Mouse (Mus musculus) neural tube, embryonic 14.5 days (tissue): ENCODE measurements around the gene Lrrc51. TPM values are rescaled to one million over a fixed set of nuclear protein-coding genes. Genes with fewer than 3 reads are reported as not detected.
A peak's percentile ranks its signal among the peaks of the same experiment; 100 is the strongest.

ENCODE experiments used
- ATAC-seq: fragments of 200-750 bp; cut with Nextera tagmentation; 2 replicates; pipeline ENCODE4 v1.8.0; 2017; ENCODE audit warnings: low read depth, mild to moderate bottlenecking, moderate TSS enrichment, moderate library complexity
- H3K27ac ChIP-seq: fragments of 300-500 bp; sonication (generic); 2 replicates; pipeline ENCODE4 v1.5.1; 2014; ENCODE audit warnings: low read depth, mild to moderate bottlenecking, control low read depth, low read length, moderate library complexity, mixed read lengths
- H3K27me3 ChIP-seq: fragments of 300-500 bp; sonication (generic); 2 replicates; pipeline ENCODE4 v1.6.1; 2014; ENCODE audit warnings: low read length; ENCODE audit not compliant: control insufficient read depth, insufficient read depth
- H3K36me3 ChIP-seq: fragments of 300-500 bp; sonication (generic); 2 replicates; pipeline ENCODE4 v1.6.1; 2014; ENCODE audit warnings: low read length, mixed read lengths; ENCODE audit not compliant: control insufficient read depth, insufficient read depth
- H3K4me1 ChIP-seq: fragments of 300-500 bp; sonication (generic); 2 replicates; pipeline ENCODE4 v1.6.1; 2014; ENCODE audit warnings: low read length; ENCODE audit not compliant: control insufficient read depth, insufficient read depth
- H3K4me2 ChIP-seq: fragments of 300-500 bp; sonication (generic); 2 replicates; pipeline ENCODE4 v1.6.1; 2014; ENCODE audit warnings: mild to moderate bottlenecking, low read depth, low read length, control low read depth
- H3K4me3 ChIP-seq: fragments of 300-500 bp; sonication (generic); 2 replicates; pipeline ENCODE4 v1.5.1; 2014; ENCODE audit warnings: low read depth, low read length, control low read depth, mixed read lengths
- H3K9ac ChIP-seq: fragments of 300-500 bp; sonication (generic); replicated peaks from 2 replicates; pipeline ENCODE4 v1.6.1; 2014; ENCODE audit warnings: low read depth, mild to moderate bottlenecking, control low read depth, low read length, mixed read lengths
- H3K9me3 ChIP-seq: fragments of 300-500 bp; sonication (generic); 2 replicates; pipeline ENCODE4 v1.6.1; 2016; ENCODE audit warnings: low read length; ENCODE audit not compliant: control insufficient read depth
- WGBS: fragments of 180-500 bp; shearing (Covaris S2); extraction: QIAGEN DNeasy Blood & Tissue Kit; methylation state at CpG from one replicate; pipeline ENCODE4 v1.1.7; 2014; 5-methylcytosine and 5-hydroxymethylcytosine counted together
- polyA plus RNA-seq: library from polyadenylated mRNA; unstranded; fragments of >200 nt; fragmentation: Nextera tagmentation; extraction: Ambion mirVana; gene quantifications from 2 replicates; pipeline ENCODE4 v1.2.1, GENCODE M21; 2014

The Lrrc51 gene
- polyA plus RNA-seq, 1 experiment from 2014 or later: 8.3 TPM

GRCm38 (mm10) chr7:101905561-101906286 is 28.0 kb downstream of the Lrrc51 start, which contains the start of gene Lamtor1:
Gene Lamtor1 (plus strand): TSS chr7:101905904.
- H3K27me3 ChIP-seq: no peaks in the 10 kb centered on the region
- H3K9me3 ChIP-seq: no peaks in the 10 kb centered on the region
- peaks cover 10% of the 10 kb centered on the region; the same call in 1 of the 2 replicates for H3K36me3 ChIP-seq
- peak within 1 kb of the TSS; percentile 95 for H3K27ac ChIP-seq
- peak; percentile 97 for ATAC-seq
- peak within 1 kb of the TSS; percentile 85 for H3K4me2 ChIP-seq
- peaks cover 10% of the 10 kb centered on the region; the same call in 1 of the 2 replicates for H3K4me1 ChIP-seq
- H3K9ac ChIP-seq: peak within 1 kb of the TSS; percentile 87
- H3K4me3 ChIP-seq: peak within 1 kb of the TSS; percentile 81
- WGBS: under 1% methylated on average over 61 of the region's 61 CpGs

DNA sequence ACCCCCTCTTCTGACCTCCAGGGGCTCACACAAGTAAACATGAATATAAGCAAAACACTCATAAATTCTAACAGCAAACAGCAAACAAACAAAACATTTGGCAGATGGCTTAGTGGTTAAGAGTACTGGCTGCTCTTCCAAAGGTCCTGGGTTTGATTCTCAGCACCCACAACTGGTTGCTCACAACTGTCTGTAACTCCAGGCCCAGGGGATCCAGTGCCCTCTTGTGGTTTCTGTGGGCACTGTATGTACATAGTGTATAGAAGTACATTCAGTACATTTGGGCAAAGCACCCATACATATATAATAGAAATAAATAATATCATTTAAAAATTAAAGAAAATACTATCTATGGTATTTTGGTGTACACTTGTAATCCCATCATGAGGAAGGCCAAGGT is 30.8 kb downstream of the Lrrc51 start:
- Histone ChIP-seq H3K4me2 (no peak overlapping the region), H3K27ac (no peak overlapping the region), H3K4me1 (peaks cover 10% of the 10 kb centered on the region; the same call in 1 of the 2 replicates), H3K9me3 (no peaks in the 10 kb centered on the region), H3K9ac (no peak overlapping the region), H3K36me3 (no peaks in the 10 kb centered on the region), H3K4me3 (no peak overlapping the region), H3K27me3 (no peaks in the 10 kb centered on the region)
- ATAC-seq: no peak

DNA sequence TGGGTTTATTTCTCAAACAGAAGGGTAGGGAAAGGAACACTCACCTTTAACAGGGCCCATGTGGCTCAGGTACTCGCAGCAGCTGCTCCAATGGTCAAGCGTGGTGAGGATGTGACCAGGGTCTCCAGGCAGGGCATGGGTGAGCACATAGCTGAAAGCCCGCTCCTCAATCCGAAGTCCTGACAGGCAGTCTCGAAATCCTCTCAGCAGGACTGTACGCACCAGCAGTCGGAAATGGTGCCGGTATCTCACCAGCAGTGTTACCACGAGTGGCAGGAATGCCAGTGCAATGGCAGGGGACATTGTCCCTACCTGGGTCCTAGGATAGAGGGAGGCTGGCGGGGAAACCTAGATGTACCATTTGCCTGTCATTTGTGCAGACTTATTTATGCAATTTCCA is 31.7 kb downstream of the Lrrc51 start:
- no peak overlapping the region for H3K4me3 ChIP-seq
- H3K27ac ChIP-seq: no peak overlapping the region
- WGBS: 94% methylated on average over 10 of the region's 10 CpGs
- no peaks in the 10 kb centered on the region for H3K27me3 ChIP-seq
- no peak overlapping the region for H3K4me2 ChIP-seq
- no peaks in the 10 kb centered on the region for H3K36me3 ChIP-seq
- no peak for ATAC-seq
- H3K9me3 ChIP-seq: no peaks in the 10 kb centered on the region
- H3K9ac ChIP-seq: no peak overlapping the region
- peaks cover 11% of the 10 kb centered on the region; the same call in 1 of the 2 replicates for H3K4me1 ChIP-seq

DNA sequence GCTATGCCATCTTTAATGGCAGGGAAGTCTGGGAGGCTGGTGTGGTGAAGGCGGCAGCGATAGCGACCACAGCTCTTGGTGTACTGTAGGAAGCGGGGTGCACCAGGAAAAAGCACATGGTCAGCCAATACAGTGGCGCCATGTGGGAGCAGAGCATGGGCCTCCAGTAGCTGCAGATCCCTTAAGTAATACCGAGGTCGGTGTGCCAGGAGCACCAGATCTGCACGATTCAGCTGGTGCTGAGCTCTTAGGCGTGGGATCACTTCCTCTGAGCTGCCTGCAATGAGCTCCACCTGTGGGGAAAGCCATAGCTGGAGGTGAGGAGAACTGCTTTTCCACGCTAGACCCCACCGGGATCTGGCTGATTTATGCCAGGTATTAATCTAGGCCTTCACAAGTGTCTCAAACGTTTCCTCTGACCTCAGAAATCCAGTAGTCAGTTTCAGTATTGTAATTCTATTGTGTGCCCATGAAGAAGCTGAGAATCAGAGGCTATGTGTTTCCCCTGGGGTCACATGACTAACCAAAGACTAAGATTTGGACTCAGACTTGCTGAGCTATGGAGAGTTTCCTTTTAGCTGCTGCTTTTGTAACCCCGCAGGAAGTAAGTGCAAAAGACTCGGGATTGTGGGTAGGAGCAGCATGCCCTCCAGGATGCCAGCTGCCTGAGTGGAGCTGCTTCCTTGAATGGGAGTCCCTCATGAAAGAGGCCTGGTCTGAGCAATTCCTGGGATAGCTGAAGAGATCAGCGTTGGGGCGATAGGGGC is 33.2 kb downstream of the Lrrc51 start:
- no peaks in the 10 kb centered on the region for H3K9me3 ChIP-seq
- H3K4me2 ChIP-seq: no peak overlapping the region
- no peak for ATAC-seq
- no peak overlapping the region for H3K4me3 ChIP-seq
- WGBS: 91% methylated on average over 16 of the region's 16 CpGs
- no peaks in the 10 kb centered on the region for H3K27me3 ChIP-seq
- H3K27ac ChIP-seq: no peak overlapping the region
- 0 out of 2 replicates have a peak, but pooled peaks cover 4% of the 10 kb centered on the region for H3K4me1 ChIP-seq
- H3K36me3 ChIP-seq: no peaks in the 10 kb centered on the region
- no peak overlapping the region for H3K9ac ChIP-seq

GRCm38 (mm10) chr7:101896104-101897066 is 37.3 kb downstream of the Lrrc51 start:
- 0 out of 2 replicates have a peak, but pooled peaks cover 5% of the 10 kb centered on the region for H3K4me1 ChIP-seq
- no peaks in the 10 kb centered on the region for H3K36me3 ChIP-seq
- H3K27me3 ChIP-seq: no peaks in the 10 kb centered on the region
- H3K4me2 ChIP-seq: peak overlapping the region; percentile 55
- ATAC-seq: peak; percentile 98
- H3K9me3 ChIP-seq: no peaks in the 10 kb centered on the region
- WGBS: under 1% methylated on average over 57 of the region's 57 CpGs
- H3K9ac ChIP-seq: peak overlapping the region; percentile 46
- H3K4me3 ChIP-seq: peak overlapping the region; percentile 54
- peak overlapping the region; percentile 91 for H3K27ac ChIP-seq

- ATAC-seq: peak; percentile 20; the same call in 1 of the 2 replicates
- WGBS: 39% methylated on average over 9 of the region's 9 CpGs
- Histone ChIP-seq H3K27me3 (no peaks in the 10 kb centered on the region), H3K27ac (peak overlapping the region; percentile 77; the same call in 1 of the 2 replicates), H3K9ac (peak overlapping the region; percentile 44), H3K36me3 (no peaks in the 10 kb centered on the region), H3K9me3 (no peaks in the 10 kb centered on the region), H3K4me3 (peak overlapping the region; percentile 54), H3K4me1 (0 out of 2 replicates have a peak, but pooled peaks cover 5% of the 10 kb centered on the region), H3K4me2 (peak overlapping the region; percentile 37)
Observed at GRCm38 (mm10) chr7:101895695-101896094, 38.0 kb downstream of the Lrrc51 start.

DNA sequence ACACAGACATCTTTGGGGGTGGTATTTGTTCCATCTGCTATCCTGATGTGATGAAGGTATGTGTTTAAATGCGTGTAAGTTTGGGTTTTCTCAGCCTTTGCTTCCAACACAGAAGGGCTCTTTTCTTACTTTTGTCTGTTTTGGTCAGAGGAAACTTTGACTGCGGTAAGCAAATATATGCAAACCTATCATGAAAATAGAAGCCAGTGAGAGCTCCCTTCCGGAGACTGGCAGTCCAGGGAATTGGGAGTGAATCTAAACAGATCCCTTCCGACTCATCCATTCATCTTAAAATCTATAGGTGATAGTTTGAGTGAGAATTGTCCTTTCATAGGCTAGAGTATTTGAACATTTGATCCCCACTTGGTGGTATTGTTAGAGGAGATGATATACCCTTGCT is 45.2 kb downstream of the Lrrc51 start:
- Histone ChIP-seq H3K9ac (no peak overlapping the region), H3K27me3 (no peaks in the 10 kb centered on the region), H3K4me3 (no peak overlapping the region), H3K27ac (no peak overlapping the region), H3K4me1 (no peaks in the 10 kb centered on the region), H3K36me3 (no peaks in the 10 kb centered on the region), H3K9me3 (no peaks in the 10 kb centered on the region), H3K4me2 (no peak overlapping the region)
- ATAC-seq: no peak
- 88% methylated on average over 4 of the region's 4 CpGs for WGBS

DNA sequence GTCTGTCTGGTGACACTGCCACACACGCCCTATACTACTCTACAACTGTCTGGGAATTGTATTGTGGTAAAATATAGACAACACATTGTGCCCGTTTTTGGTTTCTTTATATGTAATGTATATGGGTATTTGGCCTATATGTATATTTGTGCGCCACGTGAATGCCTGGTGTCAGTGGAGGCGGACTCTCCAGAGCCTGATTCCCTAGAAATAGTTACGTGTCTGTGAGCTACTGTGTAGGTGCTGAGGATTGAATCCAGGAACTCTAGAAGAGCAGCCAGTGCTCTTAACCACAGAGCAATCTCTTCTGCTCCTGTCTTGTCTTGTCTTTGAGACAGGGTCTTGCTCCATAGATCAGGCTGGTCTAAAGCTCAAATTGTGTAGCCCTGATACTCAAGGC is 47.4 kb downstream of the Lrrc51 start:
- H3K9ac ChIP-seq: no peak overlapping the region
- no peak overlapping the region for H3K27ac ChIP-seq
- no peak for ATAC-seq
- H3K4me1 ChIP-seq: no peaks in the 10 kb centered on the region
- H3K4me2 ChIP-seq: no peak overlapping the region
- H3K27me3 ChIP-seq: no peaks in the 10 kb centered on the region
- H3K36me3 ChIP-seq: no peaks in the 10 kb centered on the region
- no peaks in the 10 kb centered on the region for H3K9me3 ChIP-seq
- no peak overlapping the region for H3K4me3 ChIP-seq
- WGBS: 88% methylated on average over 6 of the region's 6 CpGs
